Mouse (Mus musculus) forebrain, embryonic 15.5 days (tissue): ENCODE data around the gene Jade2. TPM values are rescaled to one million over a fixed set of nuclear protein-coding genes. Genes with fewer than 3 reads are reported as not detected.
A peak's percentile ranks its signal among the peaks of the same experiment; 100 is the strongest.

Experiments
- ATAC-seq: fragments of 200-750 bp; cut with Nextera tagmentation; replicated peaks from 2 replicates; pipeline ENCODE4 v1.8.0; 2017; ENCODE audit warnings: mild to moderate bottlenecking, moderate TSS enrichment, moderate library complexity
- H3K27ac ChIP-seq: fragments of 300-500 bp; sonication (generic); replicated peaks from 2 replicates; pipeline ENCODE4 v1.5.1; 2015; ENCODE audit warnings: mild to moderate bottlenecking, inconsistent platforms
- H3K27me3 ChIP-seq: fragments of 300-500 bp; sonication (generic); 2 replicates; pipeline ENCODE4 v1.6.1; 2015; ENCODE audit warnings: inconsistent platforms
- H3K36me3 ChIP-seq: fragments of 300-500 bp; sonication (generic); 2 replicates; pipeline ENCODE4 v1.6.1; 2015; ENCODE audit warnings: mild to moderate bottlenecking, inconsistent platforms
- H3K4me1 ChIP-seq: fragments of 300-500 bp; sonication (generic); 2 replicates; pipeline ENCODE4 v1.6.1; 2015; ENCODE audit warnings: inconsistent platforms
- H3K4me2 ChIP-seq: fragments of 300-500 bp; sonication (generic); replicated peaks from 2 replicates; pipeline ENCODE4 v1.6.1; 2015; ENCODE audit warnings: mild to moderate bottlenecking, inconsistent platforms
- H3K4me3 ChIP-seq: fragments of 300-500 bp; sonication (generic); 2 replicates; pipeline ENCODE4 v1.5.1; 2015; ENCODE audit warnings: mild to moderate bottlenecking, inconsistent platforms
- H3K9ac ChIP-seq: fragments of 300-500 bp; sonication (generic); replicated peaks from 2 replicates; pipeline ENCODE4 v1.6.1; 2015; ENCODE audit warnings: mild to moderate bottlenecking, inconsistent platforms
- H3K9me3 ChIP-seq: fragments of 300-500 bp; sonication (generic); 2 replicates; pipeline ENCODE4 v1.6.1; 2016; ENCODE audit warnings: inconsistent platforms
- WGBS: fragments of 180-500 bp; shearing (Covaris S2); methylation state at CpG from one replicate; pipeline ENCODE4 v1.1.7; 2015; ENCODE audit warnings: mixed read lengths; 5-methylcytosine and 5-hydroxymethylcytosine counted together
- polyA plus RNA-seq: library from polyadenylated mRNA; unstranded; fragments of >200 nt; fragmentation: Nextera tagmentation; extraction: Ambion mirVana; gene quantifications from 2 replicates; pipeline ENCODE4 v1.2.1, GENCODE M21; 2015

Jade2 gene
- 0.45 and 0.47 TPM in 2 replicates for polyA plus RNA-seq

GRCm38 (mm10) chr11:51857081-51857671 is at the start of gene Jade2:
TSS of gene Jade2 (minus strand) at chr11:51857653.
- H3K9me3 ChIP-seq, result no peaks in the 10 kb centered on the region
- H3K4me2 ChIP-seq, result peak within 1 kb of the TSS; percentile 100
- 1% methylated on average over 38 of the region's 47 CpGs for WGBS
- H3K9ac ChIP-seq, result peak within 1 kb of the TSS; percentile 76
- H3K4me1 ChIP-seq, result peaks cover 33% of the 10 kb centered on the region
- H3K4me3 ChIP-seq, result peak within 1 kb of the TSS; percentile 82
- ATAC-seq, result 0 out of 2 replicates have a peak, but pooled peaks have one; percentile 6
- no peaks in the 10 kb centered on the region for H3K36me3 ChIP-seq
- H3K27ac ChIP-seq, result peak within 1 kb of the TSS; percentile 78
- H3K27me3 ChIP-seq, result peaks cover 7% of the 10 kb centered on the region; the same call in 1 of the 2 replicates

DNA sequence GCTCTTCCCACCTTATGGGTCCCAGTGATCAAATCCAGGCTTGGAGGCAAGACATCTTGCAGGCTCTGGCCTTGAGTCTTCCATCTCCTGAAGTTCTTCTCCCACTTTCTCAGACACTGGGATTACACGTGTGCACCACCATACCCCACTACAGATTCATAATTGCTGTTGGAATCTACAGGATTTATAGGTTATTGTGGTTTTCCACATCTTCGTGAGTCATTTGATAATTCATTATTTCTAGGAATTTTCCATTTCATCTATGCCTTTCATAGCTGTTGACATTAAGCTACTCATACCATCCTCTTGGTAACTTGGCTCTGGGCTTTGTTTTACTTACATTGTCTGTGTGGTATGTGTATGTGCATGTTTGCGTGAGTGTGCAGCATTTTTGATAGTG is 46.8 kb upstream of the Jade2 start:
- H3K9me3 ChIP-seq, result no peaks in the 10 kb centered on the region
- WGBS, result 94% methylated on average over 3 of the region's 3 CpGs
- no peak overlapping the region for H3K4me3 ChIP-seq
- no peak overlapping the region for H3K27ac ChIP-seq
- H3K36me3 ChIP-seq, result no peaks in the 10 kb centered on the region
- H3K9ac ChIP-seq, result no peak overlapping the region
- H3K4me2 ChIP-seq, result no peak overlapping the region
- H3K4me1 ChIP-seq, result no peaks in the 10 kb centered on the region
- no peak for ATAC-seq
- H3K27me3 ChIP-seq, result no peaks in the 10 kb centered on the region

DNA sequence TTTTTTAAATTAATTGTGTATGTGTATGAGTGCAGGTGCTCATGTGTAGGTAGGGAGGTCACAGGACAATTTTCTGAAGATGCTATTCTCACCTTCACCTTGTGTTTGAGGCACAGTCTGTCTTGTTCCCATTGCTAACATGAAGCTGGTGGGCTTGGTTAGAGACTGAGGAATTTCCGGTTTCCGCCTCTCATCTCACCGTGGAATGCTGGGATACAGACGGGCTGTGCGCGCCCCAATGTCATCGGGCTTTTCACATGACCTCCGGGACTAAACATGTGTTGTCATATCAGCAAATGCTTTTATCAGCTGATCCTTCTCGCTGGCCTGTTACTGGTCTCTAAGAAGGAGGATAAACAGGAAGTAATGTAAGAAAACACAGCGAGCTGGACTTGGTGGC is 42.2 kb upstream of the Jade2 start:
- H3K4me1 ChIP-seq, result peaks cover 8% of the 10 kb centered on the region
- no peak overlapping the region for H3K4me3 ChIP-seq
- H3K4me2 ChIP-seq, result no peak overlapping the region
- no peak overlapping the region for H3K27ac ChIP-seq
- WGBS, result 93% methylated on average over 10 of the region's 10 CpGs
- H3K27me3 ChIP-seq, result no peaks in the 10 kb centered on the region
- H3K9ac ChIP-seq, result no peak overlapping the region
- no peak for ATAC-seq
- H3K36me3 ChIP-seq, result no peaks in the 10 kb centered on the region
- H3K9me3 ChIP-seq, result no peaks in the 10 kb centered on the region

- WGBS, result 58% methylated on average over 21 of the region's 21 CpGs
- H3K9me3 ChIP-seq, result no peaks in the 10 kb centered on the region
- ATAC-seq, result peak; percentile 26; the same call in 1 of the 2 replicates
- H3K27me3 ChIP-seq, result no peaks in the 10 kb centered on the region
- no peaks in the 10 kb centered on the region for H3K36me3 ChIP-seq
- no peak overlapping the region for H3K4me3 ChIP-seq
- H3K27ac ChIP-seq, result no peak overlapping the region
- H3K4me1 ChIP-seq, result peaks cover 8% of the 10 kb centered on the region
- no peak overlapping the region for H3K4me2 ChIP-seq
- no peak overlapping the region for H3K9ac ChIP-seq
Measured at GRCm38 (mm10) chr11:51898326-51899080, 41.0 kb upstream of the Jade2 start.

DNA sequence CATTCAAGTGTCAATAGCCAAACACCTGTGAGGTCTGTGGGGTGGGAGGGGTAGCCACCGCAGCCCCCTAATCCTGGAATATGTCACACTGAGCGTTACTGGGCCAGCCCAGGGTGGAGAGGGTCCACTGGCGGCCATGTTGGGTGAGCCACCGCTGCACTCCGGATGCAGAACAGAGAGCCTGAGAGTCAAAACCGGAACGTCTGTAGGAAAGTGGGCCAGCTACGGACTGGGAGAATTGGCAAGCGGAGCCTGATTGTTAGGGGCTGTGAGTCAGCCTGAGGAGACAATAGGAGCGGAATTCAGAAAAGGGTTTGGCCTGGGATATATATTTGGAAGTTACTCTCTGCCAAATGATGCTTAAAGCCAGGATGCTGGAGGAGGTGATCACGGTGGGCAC is 39.9 kb upstream of the Jade2 start:
- Histone ChIP-seq H3K4me1 (peaks cover 8% of the 10 kb centered on the region), H3K27ac (no peak overlapping the region), H3K9me3 (no peaks in the 10 kb centered on the region), H3K27me3 (no peaks in the 10 kb centered on the region), H3K4me2 (no peak overlapping the region), H3K36me3 (no peaks in the 10 kb centered on the region), H3K9ac (no peak overlapping the region), H3K4me3 (no peak overlapping the region)
- 76% methylated on average over 11 of the region's 11 CpGs for WGBS
- ATAC-seq, result no peak

DNA sequence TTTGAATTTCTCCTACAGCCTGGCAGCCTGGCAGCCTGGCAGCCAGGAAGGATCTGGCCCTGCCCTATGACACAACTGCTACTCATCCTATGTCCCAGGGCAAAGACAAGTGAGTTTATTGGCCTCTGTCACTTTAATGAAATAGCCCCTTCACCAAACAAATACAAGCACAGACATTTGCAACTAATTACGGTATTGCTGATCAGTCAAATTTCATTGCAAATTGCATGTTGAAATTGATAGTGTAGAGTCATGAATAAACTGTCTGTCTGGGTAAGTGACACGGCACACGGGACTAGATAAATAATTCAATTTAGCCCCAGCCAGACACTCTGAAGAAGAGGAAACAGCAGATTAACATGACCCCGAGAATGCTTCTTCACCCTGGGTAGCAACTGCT is 38.6 kb upstream of the Jade2 start:
- ATAC-seq, result no peak
- H3K4me2 ChIP-seq, result no peak overlapping the region
- no peaks in the 10 kb centered on the region for H3K9me3 ChIP-seq
- peaks cover 8% of the 10 kb centered on the region for H3K4me1 ChIP-seq
- H3K36me3 ChIP-seq, result no peaks in the 10 kb centered on the region
- H3K4me3 ChIP-seq, result no peak overlapping the region
- 52% methylated on average over 4 of the region's 4 CpGs for WGBS
- H3K27me3 ChIP-seq, result no peaks in the 10 kb centered on the region
- no peak overlapping the region for H3K27ac ChIP-seq
- no peak overlapping the region for H3K9ac ChIP-seq

- H3K36me3 ChIP-seq, result no peaks in the 10 kb centered on the region
- H3K4me1 ChIP-seq, result peaks cover 5% of the 10 kb centered on the region; the same call in 1 of the 2 replicates
- no peak for ATAC-seq
- no peak overlapping the region for H3K27ac ChIP-seq
- no peaks in the 10 kb centered on the region for H3K9me3 ChIP-seq
- WGBS, result 86% methylated on average over 6 of the region's 6 CpGs
- H3K4me3 ChIP-seq, result no peak overlapping the region
- no peak overlapping the region for H3K4me2 ChIP-seq
- no peak overlapping the region for H3K9ac ChIP-seq
- no peaks in the 10 kb centered on the region for H3K27me3 ChIP-seq
Measured at GRCm38 (mm10) chr11:51885681-51886080, 28.2 kb upstream of the Jade2 start.

DNA sequence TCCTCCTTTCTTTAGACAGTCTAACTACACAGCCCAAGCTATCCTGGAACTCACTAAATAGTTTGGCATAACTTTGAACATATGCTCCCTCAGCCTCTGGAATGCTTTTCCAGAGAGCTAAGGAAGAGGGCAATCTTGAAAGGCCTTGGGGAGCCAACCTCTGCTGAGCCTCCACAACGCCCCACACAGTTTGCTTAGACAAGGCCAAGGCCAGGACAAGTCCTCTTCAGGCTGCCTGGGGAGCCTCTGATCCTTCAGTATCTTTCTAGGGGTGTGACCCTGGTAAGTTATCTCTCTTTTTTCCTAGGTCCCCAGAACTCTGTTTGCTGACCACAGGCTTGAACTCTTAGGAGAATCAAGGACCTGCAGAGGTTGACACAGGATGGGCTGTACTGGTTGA is 26.6 kb upstream of the Jade2 start:
- H3K4me1 ChIP-seq, result peaks cover 5% of the 10 kb centered on the region; the same call in 1 of the 2 replicates
- no peaks in the 10 kb centered on the region for H3K27me3 ChIP-seq
- 69% methylated on average over 1 of the region's 1 CpGs for WGBS
- H3K36me3 ChIP-seq, result no peaks in the 10 kb centered on the region
- no peak overlapping the region for H3K9ac ChIP-seq
- H3K4me2 ChIP-seq, result no peak overlapping the region
- no peak overlapping the region for H3K27ac ChIP-seq
- H3K4me3 ChIP-seq, result no peak overlapping the region
- ATAC-seq, result no peak
- H3K9me3 ChIP-seq, result no peaks in the 10 kb centered on the region

DNA sequence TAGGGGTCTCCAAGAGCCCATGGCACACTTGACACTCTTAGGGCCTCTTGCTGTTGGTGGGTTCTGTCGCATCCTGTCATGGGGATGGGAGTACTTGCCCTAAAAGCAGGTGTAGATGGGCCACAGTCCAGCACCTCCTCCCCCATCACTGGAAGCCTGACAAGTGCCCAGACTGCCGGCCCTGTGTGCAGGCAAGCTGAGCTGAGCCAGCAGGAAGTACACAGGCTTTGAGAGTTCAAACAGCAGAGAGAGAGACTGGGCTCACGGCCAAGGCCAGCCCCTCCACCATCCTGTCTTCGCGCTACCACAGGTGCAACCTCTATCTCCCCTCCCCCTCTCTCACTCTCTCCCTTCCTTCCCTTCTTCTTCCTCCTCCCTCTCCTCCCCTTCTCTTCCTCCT is 26.2 kb upstream of the Jade2 start:
- ATAC-seq, result no peak
- no peak overlapping the region for H3K27ac ChIP-seq
- WGBS, result 35% methylated on average over 5 of the region's 5 CpGs
- H3K4me1 ChIP-seq, result peaks cover 5% of the 10 kb centered on the region; the same call in 1 of the 2 replicates
- H3K4me3 ChIP-seq, result no peak overlapping the region
- H3K36me3 ChIP-seq, result no peaks in the 10 kb centered on the region
- no peaks in the 10 kb centered on the region for H3K27me3 ChIP-seq
- H3K9me3 ChIP-seq, result no peaks in the 10 kb centered on the region
- no peak overlapping the region for H3K9ac ChIP-seq
- H3K4me2 ChIP-seq, result no peak overlapping the region

- H3K9me3 ChIP-seq, result no peaks in the 10 kb centered on the region
- H3K27ac ChIP-seq, result no peak overlapping the region
- WGBS, result 81% methylated on average over 7 of the region's 7 CpGs
- H3K4me3 ChIP-seq, result no peak overlapping the region
- no peaks in the 10 kb centered on the region for H3K27me3 ChIP-seq
- no peak overlapping the region for H3K9ac ChIP-seq
- no peak for ATAC-seq
- no peaks in the 10 kb centered on the region for H3K36me3 ChIP-seq
- peaks cover 5% of the 10 kb centered on the region; the same call in 1 of the 2 replicates for H3K4me1 ChIP-seq
- H3K4me2 ChIP-seq, result no peak overlapping the region
Measured at GRCm38 (mm10) chr11:51881776-51882175, 24.3 kb upstream of the Jade2 start.

DNA sequence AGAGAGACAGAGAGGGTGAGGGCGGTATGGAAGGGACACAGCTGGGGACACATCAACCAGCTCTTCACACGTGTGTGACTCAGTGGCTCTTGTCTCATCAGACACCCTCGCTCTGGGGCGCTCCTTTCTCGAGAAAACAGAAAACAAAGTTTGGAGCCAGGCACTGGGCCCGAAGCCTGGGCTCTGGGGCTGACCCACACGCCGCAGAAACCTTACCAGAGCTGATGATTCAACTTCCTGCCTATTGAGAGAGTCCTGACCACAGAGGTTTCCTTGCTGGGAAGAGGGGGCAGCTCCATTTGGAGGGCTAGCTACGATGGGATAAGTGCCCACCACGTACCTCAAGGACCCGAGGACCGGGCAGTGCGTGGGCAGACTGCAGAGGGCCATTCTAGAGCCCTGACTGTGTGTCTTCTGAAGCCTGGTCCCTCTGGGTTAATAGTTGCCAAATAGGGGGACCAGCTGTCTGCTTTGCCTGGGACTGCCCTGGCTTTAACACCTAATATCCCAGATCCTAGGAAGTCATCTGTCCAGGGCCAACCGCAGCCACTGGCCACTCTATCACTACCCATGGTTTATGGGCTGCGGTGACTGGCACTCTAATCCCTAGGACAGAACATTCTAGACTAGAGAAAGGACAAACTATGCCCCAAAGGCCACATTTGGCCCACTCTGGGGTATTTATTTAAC is 23.7 kb upstream of the Jade2 start:
- H3K9me3 ChIP-seq, result no peaks in the 10 kb centered on the region
- peaks cover 5% of the 10 kb centered on the region; the same call in 1 of the 2 replicates for H3K4me1 ChIP-seq
- H3K36me3 ChIP-seq, result no peaks in the 10 kb centered on the region
- H3K27me3 ChIP-seq, result no peaks in the 10 kb centered on the region
- no peak overlapping the region for H3K4me2 ChIP-seq
- H3K9ac ChIP-seq, result no peak overlapping the region
- no peak overlapping the region for H3K4me3 ChIP-seq
- 94% methylated on average over 15 of the region's 15 CpGs for WGBS
- ATAC-seq, result no peak
- no peak overlapping the region for H3K27ac ChIP-seq

DNA sequence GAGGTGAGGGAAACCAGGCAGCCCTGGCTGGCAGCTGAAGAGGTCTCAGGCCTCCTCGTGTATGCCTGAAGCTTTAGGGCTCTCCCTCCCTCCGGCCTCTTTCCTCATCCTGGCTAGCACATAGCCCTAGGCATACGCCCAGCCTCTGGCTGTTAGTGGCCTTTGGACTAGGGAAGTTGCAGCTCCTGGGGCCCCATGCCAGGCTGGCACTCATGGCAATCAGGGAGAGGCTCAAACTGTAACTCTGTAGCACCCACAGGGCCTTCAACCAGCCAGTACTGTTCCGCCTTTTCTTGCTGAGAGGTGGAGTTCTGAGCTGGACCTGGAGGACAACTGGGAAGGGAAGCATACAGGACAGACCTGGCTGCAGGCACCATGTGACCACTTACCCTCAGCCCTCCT is 19.5 kb upstream of the Jade2 start:
- Histone ChIP-seq H3K27ac (no peak overlapping the region), H3K36me3 (no peaks in the 10 kb centered on the region), H3K4me1 (no peaks in the 10 kb centered on the region), H3K9ac (no peak overlapping the region), H3K9me3 (no peaks in the 10 kb centered on the region), H3K4me2 (no peak overlapping the region), H3K4me3 (no peak overlapping the region), H3K27me3 (no peaks in the 10 kb centered on the region)
- WGBS, result 79% methylated on average over 4 of the region's 4 CpGs
- no peak for ATAC-seq
